Mouse (Mus musculus): Measurements from ENCODE around the gene Ing1. TPM values are rescaled to one million over a fixed set of nuclear protein-coding genes. Genes with fewer than 3 reads are reported as not detected.
"Not testable (repeated sequence)": the region's sequence is repeated elsewhere in the genome, so short reads cannot be mapped to it uniquely, and the experiment has no call there.

Ing1 gene
- polyA plus RNA-seq, 1 experiment from 2014 or later = 45.4 TPM

DNA sequence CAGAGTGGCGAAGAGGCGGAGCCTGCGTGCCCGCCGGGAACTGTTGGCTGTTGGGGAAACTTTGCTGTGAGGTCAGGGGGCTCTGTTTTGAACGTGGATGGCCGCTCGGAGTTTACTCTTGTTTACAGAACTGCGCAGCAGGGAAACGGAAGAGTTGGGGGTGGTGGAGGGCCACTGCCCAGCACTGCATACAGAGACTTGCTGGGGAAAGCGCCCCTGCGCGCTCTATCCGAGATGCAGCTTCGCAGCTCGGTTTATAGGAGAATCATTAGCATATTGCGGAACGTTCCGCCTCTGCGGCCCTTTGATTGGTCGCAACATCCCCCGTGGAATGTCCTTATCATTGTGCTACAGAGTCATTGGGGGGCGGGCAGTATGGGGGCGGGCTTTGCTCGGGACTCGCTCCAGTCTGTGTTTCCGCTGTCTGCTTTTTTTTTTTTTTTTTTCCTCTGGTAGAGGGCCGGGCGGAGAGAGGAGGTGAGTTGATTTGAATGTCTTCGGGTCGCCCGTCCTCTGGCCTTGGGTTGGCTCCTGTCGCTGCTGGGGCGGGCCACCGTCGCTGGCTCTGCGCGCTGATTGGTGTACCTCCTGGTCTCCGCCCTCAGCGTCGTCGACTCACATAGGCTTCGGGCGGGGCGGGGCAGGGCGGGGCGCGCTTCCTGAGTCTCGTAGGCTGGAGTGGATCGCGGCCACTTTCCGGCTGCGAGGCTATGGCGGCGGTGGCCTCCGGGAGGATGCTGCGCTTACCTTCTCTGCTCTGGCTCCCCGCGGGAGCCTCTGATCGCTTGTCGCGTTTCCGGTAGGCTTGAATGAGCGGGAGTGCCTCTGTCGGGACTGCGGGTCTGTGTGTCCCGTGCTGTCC, 2.6 kb downstream of the Ing1 start:
- H3K27ac ChIP-seq (ENCODE audit: low read length) = peak overlapping the region; percentile 100
- no peaks in the 10 kb centered on the region for H3K9me3 ChIP-seq (ENCODE audit: control insufficient read depth, low read length)
- peak overlapping the region; percentile 77 for H3K4me2 ChIP-seq (ENCODE audit: low read length)
- H3K9ac ChIP-seq (replicated peaks; ENCODE audit: low read depth, low read length) = peak overlapping the region; percentile 99
- peaks cover 6% of the 10 kb centered on the region; the same call in 1 of the 2 replicates for H3K36me3 ChIP-seq (ENCODE audit: control insufficient read depth, insufficient read depth)
- WGBS = under 1% methylated on average over 66 of the region's 67 CpGs
- peaks cover 23% of the 10 kb centered on the region for H3K4me1 ChIP-seq (replicated peaks; ENCODE audit: control insufficient read depth, insufficient read depth, low read length)
- peak overlapping the region; percentile 73 for H3K4me3 ChIP-seq (replicated peaks; ENCODE audit: low read length)
- no peaks in the 10 kb centered on the region for H3K27me3 ChIP-seq (replicated peaks; ENCODE audit: control insufficient read depth, insufficient read depth, low read length)
- ATAC-seq = peak; percentile 70

DNA sequence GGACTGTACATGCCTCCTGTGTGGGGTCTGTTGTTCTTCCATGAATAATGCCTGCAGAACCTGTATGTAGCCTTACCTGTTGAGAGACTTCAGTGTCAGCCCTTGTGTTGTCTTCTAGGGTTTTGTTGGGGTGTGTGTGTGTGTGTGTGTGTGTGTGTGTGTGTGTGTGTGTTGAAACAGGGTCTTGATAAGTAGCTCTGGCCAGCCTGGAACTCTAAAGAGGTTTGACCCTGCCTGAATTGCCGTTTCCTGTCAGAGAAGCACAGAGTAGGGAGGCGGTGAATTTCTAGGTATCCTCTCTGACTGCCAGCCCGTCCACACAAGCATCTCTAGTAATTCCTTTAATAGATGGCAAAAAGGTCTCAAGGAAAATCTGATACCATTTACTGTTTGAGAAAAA, 4.1 kb downstream of the Ing1 start:
- no peak for ATAC-seq
- no peak overlapping the region for H3K4me3 ChIP-seq (replicated peaks; ENCODE audit: low read length)
- peaks cover 15% of the 10 kb centered on the region for H3K36me3 ChIP-seq (ENCODE audit: control insufficient read depth, insufficient read depth)
- WGBS = 77% methylated on average over 3 of the region's 3 CpGs
- H3K27ac ChIP-seq (ENCODE audit: low read length) = no peak overlapping the region
- no peak overlapping the region for H3K9ac ChIP-seq (replicated peaks; ENCODE audit: low read depth, low read length)
- no peak overlapping the region for H3K4me2 ChIP-seq (ENCODE audit: low read length)
- peaks cover 21% of the 10 kb centered on the region for H3K4me1 ChIP-seq (replicated peaks; ENCODE audit: control insufficient read depth, insufficient read depth, low read length)
- no peaks in the 10 kb centered on the region for H3K9me3 ChIP-seq (ENCODE audit: control insufficient read depth, low read length)
- H3K27me3 ChIP-seq (replicated peaks; ENCODE audit: control insufficient read depth, insufficient read depth, low read length) = no peaks in the 10 kb centered on the region

DNA sequence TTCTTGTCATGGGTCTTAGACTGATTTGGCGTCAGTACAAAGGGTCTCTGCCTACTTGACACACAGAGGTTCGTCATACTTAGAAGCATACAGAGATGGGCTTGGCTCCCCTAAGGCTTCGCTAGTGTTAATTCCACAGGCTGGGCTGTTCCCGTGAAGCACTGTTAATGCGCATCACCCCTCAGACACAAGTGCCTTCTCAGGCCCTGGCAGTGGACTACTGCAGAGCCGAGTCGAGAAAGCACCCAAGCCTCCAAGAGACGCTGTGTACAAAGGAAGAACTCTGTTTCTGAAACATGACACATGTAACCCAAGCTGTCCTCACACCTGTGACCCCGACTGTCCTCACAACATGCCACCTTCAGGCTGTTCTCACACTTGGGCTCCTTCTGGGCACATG, 4.8 kb downstream of the Ing1 start:
- ATAC-seq = no peak
- Histone ChIP-seq H3K4me2 (ENCODE audit: low read length) (no peak overlapping the region), H3K4me1 (replicated peaks; ENCODE audit: control insufficient read depth, insufficient read depth, low read length) (peaks cover 18% of the 10 kb centered on the region), H3K36me3 (ENCODE audit: control insufficient read depth, insufficient read depth) (peaks cover 17% of the 10 kb centered on the region), H3K27ac (ENCODE audit: low read length) (no peak overlapping the region), H3K9me3 (ENCODE audit: control insufficient read depth, low read length) (no peaks in the 10 kb centered on the region), H3K4me3 (replicated peaks; ENCODE audit: low read length) (no peak overlapping the region), H3K9ac (replicated peaks; ENCODE audit: low read depth, low read length) (no peak overlapping the region), H3K27me3 (replicated peaks; ENCODE audit: control insufficient read depth, insufficient read depth, low read length) (no peaks in the 10 kb centered on the region)
- WGBS = 82% methylated on average over 9 of the region's 9 CpGs

DNA sequence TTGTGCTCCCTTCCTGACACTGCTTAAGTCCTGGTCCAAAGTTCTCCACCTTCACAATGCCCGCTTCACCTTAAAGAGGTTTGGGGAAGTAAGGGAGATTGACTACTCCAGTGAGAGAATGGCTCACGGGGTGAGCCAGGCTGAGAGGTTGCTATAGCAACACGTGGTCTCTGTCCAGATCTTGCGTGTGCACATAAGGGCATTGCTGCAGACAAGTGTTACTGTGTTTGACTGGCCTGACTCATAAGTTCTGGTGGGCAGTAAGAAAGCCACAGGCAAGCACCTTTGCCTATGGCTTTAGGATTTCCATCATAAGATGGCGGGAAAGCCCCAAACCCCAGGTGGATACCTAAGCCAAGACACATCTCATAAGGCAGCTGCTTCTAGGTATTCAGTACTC, 8.9 kb downstream of the Ing1 start:
- Histone ChIP-seq H3K27me3 (replicated peaks; ENCODE audit: control insufficient read depth, insufficient read depth, low read length) (no peaks in the 10 kb centered on the region), H3K9me3 (ENCODE audit: control insufficient read depth, low read length) (no peaks in the 10 kb centered on the region), H3K4me2 (ENCODE audit: low read length) (no peak overlapping the region), H3K4me1 (replicated peaks; ENCODE audit: control insufficient read depth, insufficient read depth, low read length) (peaks cover 10% of the 10 kb centered on the region), H3K36me3 (ENCODE audit: control insufficient read depth, insufficient read depth) (peaks cover 27% of the 10 kb centered on the region), H3K27ac (ENCODE audit: low read length) (no peak overlapping the region), H3K4me3 (replicated peaks; ENCODE audit: low read length) (no peak overlapping the region), H3K9ac (replicated peaks; ENCODE audit: low read depth, low read length) (no peak overlapping the region)
- no peak for ATAC-seq
- WGBS = 90% methylated on average over 5 of the region's 5 CpGs

DNA sequence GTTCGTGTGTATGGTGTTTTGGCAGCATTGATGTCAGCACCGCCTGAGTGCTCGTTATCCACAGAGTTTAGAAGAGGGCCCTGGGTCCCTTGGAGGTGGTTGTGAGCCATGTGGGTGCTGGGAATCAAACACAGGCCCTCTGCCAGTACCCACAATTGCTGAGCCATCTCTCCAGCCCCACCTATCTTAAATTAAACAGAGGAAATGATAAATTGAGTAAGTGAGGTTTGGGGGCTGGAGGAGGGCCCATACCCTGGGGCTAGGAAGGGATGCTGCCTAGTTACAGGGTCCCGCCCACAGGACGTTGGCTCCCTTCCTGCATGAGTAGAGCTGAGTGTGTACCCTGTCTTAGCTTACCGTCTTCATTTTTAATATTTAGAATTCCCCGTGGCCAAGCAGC, 9.3 kb downstream of the Ing1 start:
- H3K4me1 ChIP-seq (replicated peaks; ENCODE audit: control insufficient read depth, insufficient read depth, low read length) = peaks cover 5% of the 10 kb centered on the region
- no peak overlapping the region for H3K27ac ChIP-seq (ENCODE audit: low read length)
- WGBS = 90% methylated on average over 7 of the region's 7 CpGs

DNA sequence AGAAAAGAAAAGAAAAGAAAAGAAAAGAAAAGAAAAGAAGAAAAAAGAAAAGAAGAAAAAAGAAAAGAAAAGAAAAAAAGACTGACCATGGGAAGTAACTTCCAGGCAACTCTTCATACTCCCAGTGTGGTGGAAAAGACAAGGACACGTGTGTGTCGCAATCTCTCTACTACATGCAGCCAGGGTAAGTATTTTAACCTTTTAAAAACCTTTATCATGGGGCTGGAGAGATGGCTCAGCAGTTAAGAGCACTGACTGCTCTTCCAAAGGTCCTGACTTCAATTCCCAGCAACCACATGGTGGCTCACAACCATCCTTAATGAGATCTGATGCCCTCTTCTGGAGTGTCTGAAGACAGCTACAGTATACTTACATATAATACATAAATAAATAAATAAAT, 12.8 kb downstream of the Ing1 start:
- H3K27me3 ChIP-seq (replicated peaks; ENCODE audit: control insufficient read depth, insufficient read depth, low read length); H3K4me3 ChIP-seq (replicated peaks; ENCODE audit: low read length); H3K9me3 ChIP-seq (ENCODE audit: control insufficient read depth, low read length); H3K9ac ChIP-seq (replicated peaks; ENCODE audit: low read depth, low read length); H3K4me1 ChIP-seq (replicated peaks; ENCODE audit: control insufficient read depth, insufficient read depth, low read length); H3K4me2 ChIP-seq (ENCODE audit: low read length); ATAC-seq; H3K27ac ChIP-seq (ENCODE audit: low read length): not testable (repeated sequence)
- H3K36me3 ChIP-seq (ENCODE audit: control insufficient read depth, insufficient read depth) = peaks cover 20% of the 10 kb centered on the region
- 98% methylated on average over 2 of the region's 2 CpGs for WGBS

More for the DNA sequence above, 9.3 kb downstream of the Ing1 start:
- peaks cover 27% of the 10 kb centered on the region for H3K36me3 ChIP-seq (ENCODE audit: control insufficient read depth, insufficient read depth)
- no peak for ATAC-seq
- H3K4me2 ChIP-seq (ENCODE audit: low read length) = no peak overlapping the region
- no peak overlapping the region for H3K4me3 ChIP-seq (replicated peaks; ENCODE audit: low read length)
- no peaks in the 10 kb centered on the region for H3K27me3 ChIP-seq (replicated peaks; ENCODE audit: control insufficient read depth, insufficient read depth, low read length)
- H3K9ac ChIP-seq (replicated peaks; ENCODE audit: low read depth, low read length) = no peak overlapping the region
- H3K9me3 ChIP-seq (ENCODE audit: control insufficient read depth, low read length) = no peaks in the 10 kb centered on the region

DNA sequence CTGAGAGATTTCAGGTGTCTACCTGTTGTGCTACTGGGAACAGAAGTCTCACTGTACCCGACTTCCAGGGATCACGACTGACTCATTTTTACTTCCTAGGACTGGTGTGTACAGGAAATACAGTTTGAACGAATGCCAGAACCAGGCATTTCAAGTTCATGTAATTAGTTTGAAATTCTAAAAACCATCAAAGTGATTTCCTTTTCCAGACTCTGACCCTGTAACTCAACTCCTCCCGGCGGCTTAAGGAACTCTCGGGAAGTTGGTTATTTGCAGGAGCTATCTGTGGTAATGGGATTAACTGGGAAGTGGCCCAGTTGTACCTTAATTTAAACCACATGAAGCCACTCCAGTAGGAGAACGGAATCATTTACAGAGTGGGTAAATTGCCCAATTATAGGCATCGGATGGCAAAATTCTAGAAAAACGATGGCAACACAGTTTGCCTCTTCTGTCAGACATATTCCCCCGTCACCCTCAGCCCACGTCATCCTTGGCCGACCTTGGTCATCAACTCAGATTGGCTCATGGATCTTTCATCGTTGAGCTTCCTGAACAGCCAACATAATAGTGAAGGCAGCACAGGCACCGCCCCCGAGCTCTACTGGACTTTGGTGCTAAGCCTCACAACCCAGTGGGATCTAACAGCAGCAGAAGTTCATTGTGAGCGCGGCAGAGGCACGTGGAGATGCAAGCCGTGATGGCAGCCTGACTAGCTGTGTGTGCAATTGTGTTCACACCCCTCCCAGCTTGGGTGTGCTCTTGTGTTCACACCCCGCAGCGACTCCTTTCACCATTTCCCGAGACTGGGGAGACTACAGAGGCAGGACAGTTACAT, 14.1 kb downstream of the Ing1 start:
- no peak overlapping the region for H3K9ac ChIP-seq (replicated peaks; ENCODE audit: low read depth, low read length)
- H3K9me3 ChIP-seq (ENCODE audit: control insufficient read depth, low read length) = no peaks in the 10 kb centered on the region
- ATAC-seq = no peak
- H3K36me3 ChIP-seq (ENCODE audit: control insufficient read depth, insufficient read depth) = peaks cover 12% of the 10 kb centered on the region
- WGBS = 88% methylated on average over 22 of the region's 22 CpGs
- H3K27ac ChIP-seq (ENCODE audit: low read length) = no peak overlapping the region
- no peaks in the 10 kb centered on the region for H3K4me1 ChIP-seq (replicated peaks; ENCODE audit: control insufficient read depth, insufficient read depth, low read length)
- no peaks in the 10 kb centered on the region for H3K27me3 ChIP-seq (replicated peaks; ENCODE audit: control insufficient read depth, insufficient read depth, low read length)
- no peak overlapping the region for H3K4me2 ChIP-seq (ENCODE audit: low read length)
- H3K4me3 ChIP-seq (replicated peaks; ENCODE audit: low read length) = no peak overlapping the region

DNA sequence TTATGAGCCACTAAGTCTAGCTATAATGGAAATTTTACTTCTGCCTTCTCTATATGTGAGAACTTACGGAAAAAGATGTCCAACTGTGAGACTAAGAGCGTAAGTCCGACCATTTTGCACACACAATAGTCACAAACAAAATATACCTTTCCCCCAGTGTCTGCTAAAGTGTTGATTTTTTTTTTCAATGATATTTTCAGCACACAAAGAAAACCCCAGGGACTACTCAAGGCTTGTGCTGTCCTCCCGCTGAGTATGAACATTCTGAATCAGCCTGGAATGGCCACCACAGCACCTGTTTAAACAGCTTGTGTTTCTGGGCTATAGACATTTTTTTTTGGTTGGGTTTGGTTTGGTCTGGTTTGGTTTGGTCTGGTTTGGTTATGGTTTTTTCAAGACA, 15.4 kb downstream of the Ing1 start:
- Histone ChIP-seq H3K27ac (ENCODE audit: low read length) (no peak overlapping the region), H3K27me3 (replicated peaks; ENCODE audit: control insufficient read depth, insufficient read depth, low read length) (no peaks in the 10 kb centered on the region), H3K4me3 (replicated peaks; ENCODE audit: low read length) (no peak overlapping the region), H3K4me1 (replicated peaks; ENCODE audit: control insufficient read depth, insufficient read depth, low read length) (no peaks in the 10 kb centered on the region), H3K36me3 (ENCODE audit: control insufficient read depth, insufficient read depth) (peaks cover 7% of the 10 kb centered on the region), H3K9ac (replicated peaks; ENCODE audit: low read depth, low read length) (no peak overlapping the region), H3K9me3 (ENCODE audit: control insufficient read depth, low read length) (no peaks in the 10 kb centered on the region), H3K4me2 (ENCODE audit: low read length) (no peak overlapping the region)
- WGBS = 95% methylated on average over 4 of the region's 4 CpGs
- no peak for ATAC-seq

DNA sequence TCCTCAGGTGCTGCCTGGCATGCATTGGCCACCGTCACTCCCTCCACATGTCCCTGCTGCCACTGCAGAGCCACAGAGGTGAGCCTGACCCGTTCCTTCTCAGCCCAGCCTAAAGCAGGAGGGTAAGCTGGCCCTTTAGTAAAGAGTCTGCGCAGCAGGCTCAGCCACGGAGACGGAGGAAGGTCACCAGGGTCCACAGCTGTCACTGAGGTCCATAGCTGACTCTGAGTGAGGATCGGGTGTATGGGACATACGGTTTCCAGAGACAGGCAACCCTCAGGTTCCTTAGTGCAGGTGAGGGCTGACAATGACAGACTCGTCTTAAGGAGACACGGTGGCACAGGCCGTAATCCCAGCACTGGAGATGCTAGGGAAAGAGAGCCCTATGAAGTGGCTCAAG, 16.6 kb downstream of the Ing1 start:
- Histone ChIP-seq H3K4me3 (replicated peaks; ENCODE audit: low read length) (no peak overlapping the region), H3K27ac (ENCODE audit: low read length) (no peak overlapping the region), H3K9me3 (ENCODE audit: control insufficient read depth, low read length) (no peaks in the 10 kb centered on the region), H3K4me2 (ENCODE audit: low read length) (no peak overlapping the region), H3K27me3 (replicated peaks; ENCODE audit: control insufficient read depth, insufficient read depth, low read length) (no peaks in the 10 kb centered on the region), H3K9ac (replicated peaks; ENCODE audit: low read depth, low read length) (no peak overlapping the region), H3K36me3 (ENCODE audit: control insufficient read depth, insufficient read depth) (peaks cover 2% of the 10 kb centered on the region), H3K4me1 (replicated peaks; ENCODE audit: control insufficient read depth, insufficient read depth, low read length) (no peaks in the 10 kb centered on the region)
- 91% methylated on average over 10 of the region's 10 CpGs for WGBS
- no peak for ATAC-seq

All from forebrain, embryonic 16.5 days (tissue).